ENCODE assay signal across 20 mouse cellular contexts in genomic region chr8:64831656-64832055, GRCm38 (mm10). TPM values are rescaled to one million over a fixed set of nuclear protein-coding genes. Genes with fewer than 3 reads are reported as not detected.
DNase-seq lines count a peak whose midpoint lies in the region; ATAC-seq and TF ChIP-seq lines count a peak whose summit lies in the region.
"Had no signal": no experiment of that assay in that cellular context is flagged by ENCODE, and none has a peak within 500 bp of the region (broad histone marks: within the 10 kb centered on the region; RNA-seq: fewer than 3 reads in every experiment).

No protein-coding gene starts in this region.

- no peaks in the 10 kb centered on the region for H3K27me3 ChIP-seq in liver, postnatal 0 days (ENCODE audit: insufficient read depth, low read length)
- no peaks in the 10 kb centered on the region for H3K27me3 ChIP-seq in liver, embryonic 11.5 days (replicated peaks; ENCODE audit: control insufficient read depth, insufficient read depth, low read length)
- H3K27me3 ChIP-seq: forebrain, embryonic 12.5 days; liver, embryonic 12.5 days; lung, embryonic 15.5 days; midbrain, embryonic 12.5 days had no signal

- peak overlapping the region; percentile 27; the same call in 1 of the 2 replicates for H3K4me2 ChIP-seq in liver, postnatal 0 days (ENCODE audit: low read depth, low read length)
- no peak overlapping the region for H3K4me2 ChIP-seq in liver, embryonic 11.5 days
- H3K4me2 ChIP-seq: forebrain, embryonic 12.5 days; hindbrain, embryonic 14.5 days; liver, embryonic 12.5 days; lung, embryonic 15.5 days; midbrain, embryonic 12.5 days had no signal

- no peak overlapping the region for H3K9ac ChIP-seq in liver, postnatal 0 days (replicated peaks)
- no peak overlapping the region for H3K9ac ChIP-seq in liver, embryonic 11.5 days (ENCODE audit: low read depth, low read length)
- H3K9ac ChIP-seq: forebrain, embryonic 12.5 days; hindbrain, embryonic 14.5 days; liver, embryonic 12.5 days; lung, embryonic 15.5 days; midbrain, embryonic 12.5 days had no signal

- peaks cover 4% of the 10 kb centered on the region; the same call in 1 of the 2 replicates for H3K36me3 ChIP-seq in liver, postnatal 0 days (replicated peaks; ENCODE audit: insufficient read depth, low read length)
- no peaks in the 10 kb centered on the region for H3K36me3 ChIP-seq in liver, embryonic 11.5 days (ENCODE audit: control insufficient read depth, insufficient read depth, low read length)

- peak; percentile 53 for ATAC-seq in liver, postnatal 0 days
- ATAC-seq in liver, embryonic 11.5 days (replicated peaks; ENCODE audit: low FRiP score): no peak
- peak; percentile 66 for ATAC-seq in granulocyte monocyte progenitor cell, adult 5-6 weeks (replicated peaks; ENCODE audit: poor library complexity, severe bottlenecking)
- ATAC-seq in megakaryocyte progenitor cell, adult 5-6 weeks (replicated peaks; ENCODE audit: poor library complexity): peak; percentile 61
- ATAC-seq: liver, embryonic 12.5 days had no signal

- no peak for TF ChIP-seq CTCF in liver, postnatal 0 days (IDR thresholded peaks at IDR 0.05; ENCODE audit: low read depth)

- WGBS in liver, postnatal 0 days (ENCODE audit: insufficient replicate concordance): 56% methylated on average over 3 of the region's 3 CpGs
- 76% methylated on average over 3 of the region's 3 CpGs for WGBS in liver, embryonic 11.5 days

- no peaks in the 10 kb centered on the region for H3K9me3 ChIP-seq in liver, postnatal 0 days (ENCODE audit: low read length)
- H3K9me3 ChIP-seq in liver, embryonic 11.5 days (ENCODE audit: control insufficient read depth, low read length): no peaks in the 10 kb centered on the region
- H3K9me3 ChIP-seq: forebrain, embryonic 12.5 days; heart, embryonic 10.5 days; liver, embryonic 12.5 days; lung, embryonic 15.5 days; midbrain, embryonic 12.5 days had no signal

- DNase-seq in heart, adult 11 months: peak; percentile 93
- no peak for DNase-seq in heart, postnatal 4 days
- no peak for DNase-seq in liver, postnatal 0 days
- no peak for DNase-seq in liver, embryonic 11.5 days (ENCODE audit: low spot score)
- no peak for DNase-seq in adrenal gland, adult 8-10 months
- no peak for DNase-seq in frontal cortex, postnatal 25 days (ENCODE audit: low spot score in 2 of 2)
- DNase-seq: cerebellum, adult 9-10 months; gastrocnemius, postnatal 14 days; right cerebral cortex, postnatal 14 days; spleen, adult 18-20 months; thymus, postnatal 4 days had no signal

- H3K4me1 ChIP-seq in liver, postnatal 0 days (ENCODE audit: insufficient read depth): no peaks in the 10 kb centered on the region
- H3K4me1 ChIP-seq in liver, embryonic 11.5 days (replicated peaks; ENCODE audit: control insufficient read depth, insufficient read depth, low read length): no peaks in the 10 kb centered on the region

- no peak overlapping the region for H3K4me3 ChIP-seq in liver, postnatal 0 days (ENCODE audit: low read depth, low read length)
- H3K4me3 ChIP-seq in liver, embryonic 11.5 days (ENCODE audit: low read depth, low read length): no peak overlapping the region
- H3K4me3 ChIP-seq: forebrain, embryonic 12.5 days; heart, embryonic 10.5 days; liver, embryonic 12.5 days; lung, embryonic 15.5 days; midbrain, embryonic 12.5 days; myocyte had no signal

- H3K27ac ChIP-seq in liver, postnatal 0 days (ENCODE audit: low read depth): peak overlapping the region; percentile 57; the same call in 1 of the 2 replicates
- no peak overlapping the region for H3K27ac ChIP-seq in liver, embryonic 11.5 days (ENCODE audit: low read depth, low read length)
- H3K27ac ChIP-seq: heart, embryonic 10.5 days; hindbrain, embryonic 14.5 days; liver, embryonic 12.5 days; lung, embryonic 15.5 days; midbrain, embryonic 12.5 days had no signal

- TF ChIP-seq EP300 in liver, postnatal 0 days (IDR thresholded peaks at IDR 0.05; ENCODE audit: low read depth): no peak

RNA-seq across cellular contexts. Expression of gene Klhl2, which starts 18.2 kb away (rescaled TPM):
- 10 to 100 TPM; 12.1 to 12.6 TPM for total RNA-seq in heart, postnatal 4 days (2021)
- polyA plus RNA-seq in liver, postnatal 0 days (2015; fragmentation: Nextera tagmentation; extraction: Ambion mirVana): 6.2 and 6.7 TPM in 2 replicates
- 9.7 and 10.1 TPM in 2 replicates for polyA plus RNA-seq in liver, embryonic 11.5 days (2014; fragmentation: Nextera tagmentation; extraction: Ambion mirVana)
- total RNA-seq in granulocyte monocyte progenitor cell, adult 5-6 weeks (2014; fragmentation: Nextera tagmentation): 7.2 and 14.7 TPM in 2 replicates
- 15.5 and 16.0 TPM in 2 replicates for total RNA-seq in granulocyte monocyte progenitor cell, adult 5-6 weeks (2017)
- 10.3 and 13.7 TPM in 2 replicates for total RNA-seq in megakaryocyte progenitor cell, adult 5-6 weeks (2015)
- total RNA-seq in megakaryocyte progenitor cell, adult 5-6 weeks (2017): 13.5 and 13.9 TPM in 2 replicates
- total RNA-seq in adrenal gland, adult 8-10 months (2022): 10 to 100 TPM; 49.6 to 81.4 (median 58.7) TPM
